Mouse (Mus musculus): ENCODE results near the gene Mcur1. TPM values are rescaled to one million over a fixed set of nuclear protein-coding genes. Genes with fewer than 3 reads are reported as not detected.

The Mcur1 gene
- polyA plus RNA-seq (2017; shearing (Covaris generic)), result 39.4 TPM

GRCm38 (mm10) chr13:43559711-43560457 lies at the start of gene Mcur1:
Mcur1 (minus strand) TSS chr13:43560191.

Other genes starting within 250 kb of the Mcur1 start
- 5.9 TPM for gene Sirt5, start 194.7 kb downstream of the Mcur1 start, polyA plus RNA-seq (2017; shearing (Covaris generic))
- 152 TPM for gene Nol7, start 161.8 kb downstream of the Mcur1 start, polyA plus RNA-seq (2017; shearing (Covaris generic))
- 166 TPM for gene Ranbp9, start 78.9 kb downstream of the Mcur1 start, polyA plus RNA-seq (2017; shearing (Covaris generic))
- gene Rnf182, start 55.5 kb upstream of the Mcur1 start, polyA plus RNA-seq (2017; shearing (Covaris generic)), result not detected
- gene Cd83, start 224.6 kb upstream of the Mcur1 start, polyA plus RNA-seq (2017; shearing (Covaris generic)), result 63.7 TPM

Data from effector memory CD4-positive, alpha-beta T cell, adult 5 months (primary cell).